ENCODE assay signal across 26 mouse cellular contexts in the genomic region with DNA sequence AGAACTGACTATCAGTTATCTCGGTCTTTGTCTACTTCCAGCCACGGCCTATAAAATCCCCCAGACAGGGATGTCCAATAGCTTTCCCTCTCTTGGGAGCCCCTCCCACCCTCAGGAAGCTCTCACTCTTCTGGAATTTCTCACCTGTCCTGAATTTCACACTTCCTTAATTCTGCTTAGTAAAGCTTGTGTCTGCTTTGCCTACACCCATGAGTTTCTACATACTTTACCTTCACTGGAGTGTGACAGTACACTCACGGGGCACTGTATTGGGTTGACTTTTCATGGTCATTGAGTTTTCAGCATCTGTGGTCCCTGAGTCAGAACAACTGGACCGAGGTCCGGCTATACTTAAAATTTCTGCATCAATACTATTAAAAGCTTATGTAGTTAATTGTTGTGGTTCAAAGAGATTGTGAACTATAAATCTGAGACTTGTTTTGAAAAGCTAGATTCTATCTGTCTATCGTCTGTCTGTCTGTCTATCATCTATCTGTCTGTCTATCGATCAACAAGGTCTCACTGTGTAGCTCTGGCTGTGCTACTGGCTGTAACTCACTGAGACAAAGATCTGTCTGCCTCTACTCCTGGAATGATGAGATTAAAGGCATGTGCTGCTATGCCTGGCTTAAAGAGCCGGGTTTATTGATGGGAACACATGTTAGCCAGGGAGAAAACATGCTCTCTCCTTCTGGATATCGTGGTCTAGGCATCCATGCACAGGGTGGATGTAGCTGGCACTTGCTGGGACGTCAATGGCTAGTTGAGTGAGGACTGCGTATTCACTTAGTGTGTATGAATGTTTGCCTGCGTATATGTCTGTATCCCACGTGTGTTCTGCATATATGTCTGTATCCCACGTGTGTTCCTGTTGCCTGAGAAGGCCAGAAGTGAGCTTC. TPM values are rescaled to one million over a fixed set of nuclear protein-coding genes. Genes with fewer than 3 reads are reported as not detected.
DNase-seq lines count a peak whose midpoint lies in the region; ATAC-seq and TF ChIP-seq lines count a peak whose summit lies in the region.
"Had no signal": no experiment of that assay in that cellular context is flagged by ENCODE, and none has a peak within 500 bp of the region (broad histone marks: within the 10 kb centered on the region; RNA-seq: fewer than 3 reads in every experiment).

No protein-coding gene starts in this region.

- in situ Hi-C loops in Patski (cut with MboI; ENCODE audit: low pct_unique_long_range_greater_than_20kb) = no loop called here

- H3K9me3 ChIP-seq in kidney, postnatal 0 days (replicated peaks; ENCODE audit: low read length) = no peaks in the 10 kb centered on the region
- no peaks in the 10 kb centered on the region for H3K9me3 ChIP-seq in liver, embryonic 16.5 days (replicated peaks; ENCODE audit: control insufficient read depth, low read length)
- H3K9me3 ChIP-seq: embryonic facial prominence, embryonic 12.5 days; forebrain, embryonic 15.5 days; heart, embryonic 13.5 days; hindbrain, embryonic 13.5 days had no signal

- CTCF ChIA-PET in Patski (lab: Charles Lee) = interaction anchor here (0.9 to 1.7 kb wide), 5 partner anchors 11 to 505 kb away, joined by 3 to 4 read pairs (median 4); no protein-coding TSS in a partner anchor

- no peak overlapping the region for H3K4me3 ChIP-seq in kidney, adult 2 months (ENCODE audit: insufficient read depth, low read depth, low read length)
- H3K4me3 ChIP-seq in kidney, postnatal 0 days (replicated peaks; ENCODE audit: low read depth, low read length) = no peak overlapping the region
- H3K4me3 ChIP-seq in liver, embryonic 16.5 days (ENCODE audit: low read depth, low read length) = no peak overlapping the region
- H3K4me3 ChIP-seq: embryonic facial prominence, embryonic 12.5 days; forebrain, embryonic 15.5 days; heart, adult 2 months; heart, embryonic 13.5 days; hindbrain, embryonic 13.5 days; left cerebral cortex, adult 2 months; megakaryocyte, embryonic 14.5 days had no signal

- peak; percentile 67 for DNase-seq in kidney, adult 2 months
- DNase-seq in kidney, adult 18-20 months = no peak
- peak; percentile 60 for DNase-seq in Patski (ENCODE audit: low read depth, low spot score)
- peak; percentile 73 for DNase-seq in kidney, postnatal 0 days (ENCODE audit: low spot score)
- no peak for DNase-seq in left cerebral cortex, adult 8-10 months (ENCODE audit: low spot score in 2 of 2)
- no peak for DNase-seq in retina, postnatal 1 day
- no peak for DNase-seq in left cerebral cortex, postnatal 14 days (ENCODE audit: low spot score in 2 of 2)
- DNase-seq: adrenal gland, adult 8-10 months; cerebellum, adult 11-12 months; cerebellum, postnatal 25 days; heart, adult 2 months; heart, postnatal 36 days; lung, adult 2 months; midbrain, embryonic 14.5 days; right cerebral cortex, postnatal 14 days; thymus, adult 2 months; thymus, postnatal 4 days had no signal

- intact Hi-C loops in left cerebral cortex, postnatal 14 days (cut with DNase I) = no loop called here

- 61% methylated on average over 14 of the region's 14 CpGs for WGBS in kidney, adult 2 months
- WGBS in kidney, postnatal 0 days = 64% methylated on average over 14 of the region's 14 CpGs
- WGBS in liver, embryonic 16.5 days (ENCODE audit: insufficient replicate concordance) = 62% methylated on average over 14 of the region's 14 CpGs

- no peak overlapping the region for H3K9ac ChIP-seq in kidney, postnatal 0 days (ENCODE audit: low read depth, low read length)
- peak overlapping the region; percentile 18; the same call in 1 of the 2 replicates for H3K9ac ChIP-seq in liver, embryonic 16.5 days (ENCODE audit: low read depth, low read length)
- H3K9ac ChIP-seq: embryonic facial prominence, embryonic 12.5 days; forebrain, embryonic 15.5 days; heart, embryonic 13.5 days; hindbrain, embryonic 13.5 days had no signal

- H3K27me3 ChIP-seq in kidney, adult 2 months (replicated peaks; ENCODE audit: control insufficient read depth, insufficient read depth, low read length) = no peaks in the 10 kb centered on the region
- no peaks in the 10 kb centered on the region for H3K27me3 ChIP-seq in Patski
- no peaks in the 10 kb centered on the region for H3K27me3 ChIP-seq in kidney, postnatal 0 days (ENCODE audit: insufficient read depth, low read length)
- H3K27me3 ChIP-seq in liver, embryonic 16.5 days (ENCODE audit: control insufficient read depth, insufficient read depth, low read depth, low read length) = no peaks in the 10 kb centered on the region
- H3K27me3 ChIP-seq: embryonic facial prominence, embryonic 12.5 days; forebrain, embryonic 15.5 days; heart, embryonic 13.5 days; hindbrain, embryonic 13.5 days; megakaryocyte, embryonic 14.5 days had no signal

- peak overlapping the region; percentile 18 for H3K27ac ChIP-seq in kidney, adult 2 months (ENCODE audit: insufficient read depth, low read depth, low read length)
- H3K27ac ChIP-seq in kidney, postnatal 0 days = 0 out of 2 replicates have a peak overlapping the region, but pooled peaks have one; percentile 48
- peak overlapping the region; percentile 82 for H3K27ac ChIP-seq in liver, embryonic 16.5 days (ENCODE audit: low read length)
- H3K27ac ChIP-seq: embryonic facial prominence, embryonic 12.5 days; forebrain, embryonic 15.5 days; heart, adult 2 months; heart, embryonic 13.5 days; hindbrain, embryonic 13.5 days; left cerebral cortex, adult 2 months; stomach, postnatal 0 days had no signal

- no peak overlapping the region for H3K4me2 ChIP-seq in kidney, postnatal 0 days (ENCODE audit: low read length)
- peak overlapping the region; percentile 42 for H3K4me2 ChIP-seq in liver, embryonic 16.5 days (ENCODE audit: low read depth, low read length)
- H3K4me2 ChIP-seq: embryonic facial prominence, embryonic 12.5 days; forebrain, embryonic 15.5 days; heart, embryonic 13.5 days; hindbrain, embryonic 13.5 days had no signal

- POLR2A ChIA-PET in Patski (lab: Charles Lee) = no interaction called here

- H3K36me3 ChIP-seq in kidney, adult 2 months (ENCODE audit: control insufficient read depth, insufficient read depth, low read length) = no peaks in the 10 kb centered on the region
- H3K36me3 ChIP-seq in kidney, postnatal 0 days (ENCODE audit: insufficient read depth, low read length) = 0 out of 2 replicates have a peak, but pooled peaks cover 4% of the 10 kb centered on the region
- no peaks in the 10 kb centered on the region for H3K36me3 ChIP-seq in liver, embryonic 16.5 days (ENCODE audit: control insufficient read depth, insufficient read depth)
- H3K36me3 ChIP-seq: embryonic facial prominence, embryonic 12.5 days; forebrain, embryonic 15.5 days; heart, embryonic 13.5 days; hindbrain, embryonic 13.5 days had no signal

- H3K4me1 ChIP-seq in kidney, adult 2 months (ENCODE audit: control insufficient read depth, insufficient read depth, low read length) = peaks cover 19% of the 10 kb centered on the region; the same call in 1 of the 2 replicates
- H3K4me1 ChIP-seq in kidney, postnatal 0 days (replicated peaks; ENCODE audit: insufficient read depth, low read length) = peaks cover 21% of the 10 kb centered on the region; the same call in 1 of the 2 replicates
- H3K4me1 ChIP-seq in liver, embryonic 16.5 days (ENCODE audit: control insufficient read depth, low read depth, low read length) = peaks cover 32% of the 10 kb centered on the region
- H3K4me1 ChIP-seq: forebrain, embryonic 15.5 days had no signal

- TF ChIP-seq CTCF in kidney, adult 2 months (conservative IDR thresholded peaks at IDR 0.05; ENCODE audit: insufficient read depth, insufficient read length, low read depth, low read length) = no peak
- TF ChIP-seq CTCF in Patski (IDR thresholded peaks at IDR 0.05) = no peak
- no peak for TF ChIP-seq CTCF in kidney, postnatal 0 days (IDR thresholded peaks at IDR 0.05; ENCODE audit: low read depth)

- no peak for TF ChIP-seq POLR2A in kidney, adult 2 months (IDR thresholded peaks at IDR 0.05; ENCODE audit: low read depth, low read length)

- peak; percentile 94 for ATAC-seq in Patski
- ATAC-seq in kidney, postnatal 0 days (replicated peaks; ENCODE audit: low FRiP score, low read depth) = peak; percentile 86
- peak; percentile 61 for ATAC-seq in liver, embryonic 16.5 days (ENCODE audit: low read depth)
- ATAC-seq: activated CD4-positive, CD25-positive, alpha-beta regulatory T cell, adult 4 months; forebrain, embryonic 15.5 days had no signal

RNA-seq across cellular contexts. Expression of a gene that starts 48.4 kb away (rescaled TPM):
- polyA plus RNA-seq in kidney, adult 2 months (2012; rRNA removed) = 8.3 and 9.4 TPM in 2 replicates
- 35.2 TPM for polyA plus RNA-seq in Patski (2021)
- 10.8 and 12.6 TPM in 2 replicates for polyA plus RNA-seq in kidney, postnatal 0 days (2015; fragmentation: Nextera tagmentation; extraction: Ambion mirVana)
- polyA plus RNA-seq in liver, embryonic 16.5 days (2015; fragmentation: Nextera tagmentation; extraction: Ambion mirVana) = 2.8 and 2.9 TPM in 2 replicates
- total RNA-seq in left cerebral cortex, adult 8-10 months (2022) = 10 to 100 TPM; 29.9 to 36.1 (median 33.4) TPM
- total RNA-seq in left cerebral cortex, postnatal 14 days (2021) = 10 to 100 TPM; 40.5 to 41.8 TPM

Comparison
In these comparisons a context has a peak if more than half of its experiments do, and no peak if none do; other contexts are left out.
1. DNase-seq: peak in kidney, adult 2 months (single experiment), Patski (single experiment) and kidney, postnatal 0 days (single experiment); none in kidney, adult 18-20 months (single experiment), left cerebral cortex, adult 8-10 months (0 of 2), retina, postnatal 1 day (single experiment) and left cerebral cortex, postnatal 14 days (0 of 2).
2. H3K27ac ChIP-seq: peak in every context shown above with its lines; median percentile 82 in liver, embryonic 16.5 days; 48 in kidney, postnatal 0 days; 18 in kidney, adult 2 months.
3. Peak in every context shown above with its lines, with median percentiles within 50 percentile points of each other: ATAC-seq.